Mouse (Mus musculus): Measurements from ENCODE around the gene Auh.

Auh gene

GRCm38 (mm10) chr13:52921065-52921825, 8.2 kb downstream of the Auh start:
- DNase-seq: no peak

DNA sequence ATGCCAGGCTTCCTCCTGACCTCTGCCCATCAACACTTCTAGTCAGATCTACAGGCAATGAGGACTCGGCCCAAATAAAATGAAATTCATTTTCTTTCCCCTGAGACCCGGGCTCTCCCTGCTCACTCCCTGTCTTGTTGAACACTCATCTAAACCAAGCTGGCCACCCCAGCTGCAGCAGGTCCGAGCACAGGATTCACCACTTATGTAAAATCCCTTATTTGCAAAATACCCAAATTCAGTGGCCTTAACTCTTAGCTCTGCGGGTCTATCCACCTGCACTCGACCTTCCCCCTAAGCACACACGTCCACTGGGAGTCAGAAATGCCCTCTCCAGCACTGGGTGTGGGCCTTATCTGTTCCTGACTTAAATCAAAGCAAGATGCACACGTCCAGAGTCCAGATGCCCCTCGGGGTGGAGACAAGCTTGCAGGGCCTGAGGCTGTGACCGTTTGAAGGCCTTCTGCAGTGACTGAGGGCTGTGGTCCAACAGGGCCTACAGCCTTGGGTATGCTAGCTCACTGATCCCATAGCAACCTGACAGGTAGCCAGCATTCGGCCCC, 9.6 kb downstream of the Auh start:
- DNase-seq: no peak

- DNase-seq: no peak
These were observed 11.1 kb downstream of the Auh start for GRCm38 (mm10) chr13:52918333-52918732.

DNA sequence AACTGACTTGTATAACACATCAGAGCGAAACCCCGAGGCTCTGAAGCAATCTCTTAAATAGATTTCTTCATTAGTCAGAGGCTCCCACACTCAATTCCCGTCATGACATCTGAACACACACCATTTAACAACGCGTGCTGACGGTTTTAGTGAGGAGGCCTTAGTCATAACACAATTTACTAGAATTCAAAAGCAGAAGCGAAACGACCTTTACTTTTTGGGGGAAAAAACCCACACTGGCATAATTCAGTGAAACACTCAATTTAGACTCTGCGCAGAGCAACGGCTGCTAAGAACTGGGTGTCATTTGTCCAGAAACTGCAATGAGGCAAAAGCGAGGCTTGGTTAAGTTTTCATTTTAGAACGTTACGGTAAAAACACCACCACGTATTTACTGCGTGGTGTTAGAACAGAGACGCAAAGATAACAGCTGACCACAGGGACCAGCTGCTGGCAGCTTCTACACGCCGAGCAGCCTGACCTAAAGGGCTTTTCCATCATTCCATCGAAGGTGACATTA, 14.8 kb downstream of the Auh start:
- no peak for DNase-seq

- DNase-seq: no peak
These were observed 15.6 kb downstream of the Auh start for GRCm38 (mm10) chr13:52913926-52914325.

DNA sequence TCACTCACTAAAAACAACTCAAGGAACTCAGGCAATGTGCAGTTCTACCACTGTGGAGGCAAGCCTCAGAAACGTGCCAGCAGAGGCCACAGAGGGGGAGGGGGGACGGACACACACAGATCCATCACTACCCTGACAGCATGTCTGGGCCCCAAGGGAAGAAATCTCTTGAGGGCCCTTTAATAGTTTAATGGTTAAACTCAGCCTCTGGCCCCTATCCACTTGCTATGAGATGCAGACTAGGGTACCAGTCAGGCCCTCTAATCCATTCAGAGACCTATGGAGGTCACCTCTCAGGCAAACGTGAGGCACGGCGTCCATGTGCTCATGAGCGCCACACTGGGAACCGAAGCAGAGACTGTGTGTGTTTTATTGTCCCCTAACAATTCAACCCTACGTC, 17.0 kb downstream of the Auh start:
- no peak for DNase-seq

- no peak for DNase-seq
These were observed 18.2 kb downstream of the Auh start for GRCm38 (mm10) chr13:52911259-52911658.

- no peak for DNase-seq
These were observed 23.2 kb downstream of the Auh start for GRCm38 (mm10) chr13:52906296-52906695.

DNA sequence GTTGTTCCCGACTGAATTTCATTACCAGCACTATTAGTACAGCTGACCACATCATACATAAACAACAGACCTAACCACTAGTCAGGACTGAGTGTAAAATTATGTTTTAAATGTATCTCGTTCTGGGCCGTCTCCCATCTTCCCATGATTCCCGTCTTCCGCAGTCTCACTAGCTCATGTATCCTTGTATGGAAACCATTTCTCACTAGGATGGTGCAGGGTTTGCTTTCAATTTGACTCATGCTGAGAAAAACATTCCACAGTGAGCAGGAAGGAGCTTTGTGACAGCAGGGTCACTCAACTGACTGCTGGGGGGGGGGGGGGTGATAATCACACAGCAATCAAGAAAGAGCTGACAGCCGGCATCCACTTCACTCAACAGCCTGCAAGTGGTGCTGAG, 25.3 kb downstream of the Auh start:
- no peak for DNase-seq

DNA sequence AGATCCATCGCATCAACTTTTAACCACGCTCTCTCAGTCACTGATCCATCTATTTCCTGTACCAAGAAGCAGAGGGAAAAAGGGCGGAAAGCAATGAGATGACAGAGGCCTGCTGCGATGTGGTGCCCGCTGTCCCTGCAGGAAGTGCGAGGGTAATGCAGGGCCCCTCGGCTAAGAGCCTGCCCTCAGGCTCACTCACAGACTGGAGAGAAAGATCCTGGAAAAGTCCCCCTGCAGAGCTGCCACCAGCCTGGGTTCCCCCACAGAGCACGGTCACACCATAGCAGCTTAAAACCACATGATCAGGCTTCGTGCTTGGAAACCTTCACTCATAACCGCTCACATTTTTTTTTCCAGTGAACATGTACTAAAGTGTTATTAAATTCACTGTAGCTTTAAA, 25.7 kb downstream of the Auh start:
- DNase-seq: peak; percentile 44

DNA sequence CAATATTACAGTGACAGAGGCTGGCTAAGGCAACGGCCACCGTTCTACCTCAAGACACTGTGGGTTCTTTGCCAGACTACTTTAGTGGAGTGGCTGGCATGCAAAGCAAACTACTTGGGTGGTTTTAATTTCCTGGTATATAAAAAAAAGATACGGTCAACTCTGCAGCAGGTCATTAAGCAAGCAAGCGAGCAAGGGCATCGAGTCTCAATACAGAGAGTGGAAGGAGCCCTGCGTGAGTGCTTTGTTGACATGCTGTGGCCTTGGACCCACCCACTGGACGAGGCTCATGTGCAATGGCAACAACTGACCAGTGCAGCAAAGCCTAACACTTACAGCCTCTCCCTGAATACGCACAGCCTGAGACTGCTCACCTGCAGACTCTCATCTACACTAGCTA, 27.0 kb downstream of the Auh start:
- DNase-seq: no peak

DNA sequence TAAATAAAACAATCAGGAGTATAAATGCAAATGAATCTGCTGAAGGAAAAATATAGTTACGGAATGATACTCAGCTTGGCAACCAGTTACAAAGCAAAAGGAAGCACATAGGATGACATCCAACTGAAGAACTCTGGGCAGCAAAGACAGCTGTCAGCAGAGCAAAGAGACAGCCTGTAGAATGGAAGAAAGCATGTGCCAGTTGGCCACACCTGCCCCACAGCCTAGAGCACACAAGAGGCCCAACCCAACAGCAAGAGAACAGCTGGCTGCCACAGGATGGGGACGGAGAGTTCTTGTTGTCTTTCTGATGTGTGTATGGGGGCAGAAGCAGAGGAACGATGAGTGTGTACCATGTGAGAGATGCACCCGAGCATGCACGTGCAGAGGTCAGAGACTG, 29.8 kb downstream of the Auh start:
- peak; percentile 65 for DNase-seq

GRCm38 (mm10) chr13:52897806-52898205, 31.7 kb downstream of the Auh start:
- no peak for DNase-seq

DNA sequence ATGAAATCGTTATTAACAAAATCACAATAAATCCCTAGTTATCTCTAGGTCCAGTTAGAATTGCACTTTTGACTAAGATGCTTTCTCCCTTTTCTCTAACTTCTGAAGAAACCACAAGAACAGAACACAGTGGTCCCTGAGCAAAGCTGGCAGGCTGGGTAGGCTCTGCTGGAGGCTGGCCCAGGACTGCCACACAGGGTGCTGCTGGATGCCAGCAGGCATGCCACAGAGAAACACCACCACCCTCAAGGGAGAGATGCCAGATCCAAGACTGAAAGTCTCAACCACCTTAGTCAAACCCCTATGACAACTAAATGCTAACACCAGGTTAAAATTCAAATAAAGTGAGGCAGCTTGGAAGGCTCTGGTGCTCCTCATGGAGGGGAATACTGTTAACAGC, 36.7 kb downstream of the Auh start:
- DNase-seq: no peak

DNA sequence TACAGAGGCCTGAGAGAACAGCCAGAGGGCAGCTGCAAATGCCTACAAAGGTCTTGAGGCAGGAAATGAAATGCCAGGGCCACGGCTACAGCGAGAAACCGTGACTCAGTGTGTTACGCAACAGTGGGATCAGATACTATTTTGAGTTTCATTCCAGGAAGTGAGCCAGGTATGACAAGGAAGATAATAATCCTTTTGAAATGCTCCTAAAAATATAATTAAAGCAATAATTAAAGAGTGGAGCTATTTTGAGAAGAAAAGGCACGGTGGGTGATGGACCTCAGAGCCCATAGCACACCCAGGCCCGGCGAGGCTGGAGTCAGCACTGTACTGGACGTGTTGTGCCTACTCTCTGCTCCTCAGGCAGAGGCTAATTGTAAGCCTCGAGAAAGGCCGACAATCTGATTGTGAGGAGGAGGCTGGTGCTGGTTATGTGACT, 37.4 kb downstream of the Auh start:
- DNase-seq: no peak

- no peak for DNase-seq
These were observed 39.2 kb downstream of the Auh start for GRCm38 (mm10) chr13:52890313-52890712.

- DNase-seq: no peak
These were observed 42.7 kb downstream of the Auh start for GRCm38 (mm10) chr13:52886779-52887178.

DNA sequence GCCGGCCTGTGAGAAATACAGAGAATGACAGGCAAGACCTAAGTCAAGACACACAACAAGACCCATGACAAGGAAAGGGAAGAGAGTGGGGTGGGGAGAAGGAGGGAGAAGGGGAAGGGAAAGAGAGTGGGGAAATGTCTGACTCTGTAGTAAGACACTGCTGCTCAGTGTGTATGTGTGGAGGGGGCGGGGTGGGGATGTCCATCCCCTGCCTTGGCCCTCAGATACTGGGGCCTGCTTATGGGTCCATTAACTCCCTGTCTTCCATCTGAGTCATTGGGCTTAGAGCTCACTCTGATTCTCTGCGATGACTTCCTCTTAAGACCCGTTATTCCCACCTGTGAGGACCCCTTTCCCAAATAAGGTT, 45.5 kb downstream of the Auh start:
- no peak for DNase-seq

- DNase-seq: no peak
These were observed 46.2 kb downstream of the Auh start for GRCm38 (mm10) chr13:52883084-52883959.

GRCm38 (mm10) chr13:52880386-52880785, 49.1 kb downstream of the Auh start:
- DNase-seq: no peak

DNA sequence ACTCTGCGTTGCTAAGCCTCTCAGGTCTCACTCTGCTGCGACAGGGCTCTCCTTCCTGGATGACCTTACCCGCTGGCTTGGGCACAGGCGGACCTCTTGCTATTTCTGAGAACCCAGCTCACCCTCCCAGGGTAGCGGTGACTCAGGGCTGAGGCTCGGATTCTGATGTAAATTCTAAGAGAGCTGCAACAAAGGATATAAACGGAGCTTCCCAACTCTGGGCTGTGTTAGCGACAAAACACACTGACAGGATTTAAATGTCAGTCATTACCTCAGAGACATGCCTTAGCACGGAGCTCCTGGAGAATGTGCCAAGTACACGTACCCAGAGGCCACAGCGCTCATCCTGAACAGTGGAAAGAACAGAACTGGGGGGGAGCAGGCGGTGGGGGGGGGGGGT, 49.6 kb downstream of the Auh start:
- no peak for DNase-seq

- no peak for DNase-seq
These were observed 50.2 kb downstream of the Auh start for GRCm38 (mm10) chr13:52879291-52879690.

DNA sequence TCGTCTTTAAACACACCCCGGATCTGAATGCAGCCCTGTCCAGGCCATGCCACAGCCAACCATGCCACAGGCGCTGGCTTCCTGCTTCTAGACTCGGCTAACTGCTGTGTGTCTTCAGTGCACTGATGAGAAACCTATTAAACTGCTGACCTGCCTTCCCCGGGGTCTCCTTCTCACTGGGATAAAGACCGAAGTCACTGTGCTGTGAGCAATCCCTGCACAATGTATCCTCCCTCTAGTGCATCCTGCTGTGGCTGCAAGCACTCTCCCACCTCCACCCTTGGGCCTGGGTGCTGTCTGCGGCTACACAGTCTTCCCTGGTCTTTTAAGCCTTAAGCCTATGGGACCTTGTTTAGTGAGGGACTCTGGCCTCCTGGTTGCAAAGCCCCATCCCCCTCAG, 50.7 kb downstream of the Auh start:
- DNase-seq: no peak

Measured in thymus, postnatal 4 days (tissue).